Mouse (Mus musculus) embryonic fibroblast, embryonic 13.5 days (primary cell): Measurements from ENCODE around the gene Srp54c. TPM values are rescaled to one million over a fixed set of nuclear protein-coding genes. Genes with fewer than 3 reads are reported as not detected.

Source experiments
- H3K27ac ChIP-seq: 2 replicates; pipeline ENCODE4 v1.5.1; 2012; ENCODE audit warnings: low read length, control low read depth, inconsistent platforms; ENCODE audit not compliant: insufficient read depth
- H3K4me1 ChIP-seq: 2 replicates; pipeline ENCODE4 v1.6.1; 2011; ENCODE audit warnings: low read length; ENCODE audit not compliant: control insufficient read depth, insufficient read depth
- H3K4me3 ChIP-seq: 2 replicates; pipeline ENCODE4 v1.5.1; 2011; ENCODE audit warnings: mild to moderate bottlenecking, control low read depth, low read length; ENCODE audit not compliant: insufficient read depth
- CTCF ChIP-seq: IDR thresholded peaks from 2 replicates; pipeline ENCODE4 v1.5.1; 2011; ENCODE audit warnings: mild to moderate bottlenecking, control low read depth, low read length, moderate library complexity, borderline replicate concordance; ENCODE audit not compliant: insufficient read depth
- POLR2A ChIP-seq: IDR thresholded peaks from 2 replicates; pipeline ENCODE4 v1.6.1; 2011; ENCODE audit warnings: low read depth, mild to moderate bottlenecking, control low read depth, low read length, moderate library complexity
- polyA plus RNA-seq: library from polyadenylated mRNA; stranded (reverse); fragments of >200 nt; gene quantifications from 2 replicates; pipeline ENCODE4 v1.2.4, GENCODE M21; 2011; ENCODE audit warnings: low read depth; ENCODE audit not compliant: missing spikeins, insufficient read length

Gene Srp54c
- polyA plus RNA-seq, 1 experiment: 143 TPM

DNA sequence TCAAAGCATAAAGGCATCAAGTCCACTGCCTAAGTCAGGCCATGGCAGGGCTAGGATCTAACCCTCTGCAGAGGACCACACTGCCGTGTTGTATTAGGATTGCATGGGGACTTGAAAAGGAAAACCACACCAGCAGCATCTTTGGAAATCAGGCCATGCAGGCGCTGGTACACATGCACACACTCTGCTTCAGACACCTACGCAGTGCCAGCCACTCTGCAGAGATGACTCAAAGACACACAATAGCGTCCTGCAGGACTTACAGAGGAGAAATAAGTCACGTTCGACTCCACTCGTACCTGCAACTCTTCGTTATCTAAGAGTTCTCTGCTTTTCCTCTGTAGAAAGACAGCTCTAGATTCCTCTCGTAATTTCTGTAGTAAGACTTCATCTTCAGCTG is 68.1 kb downstream of the Srp54c start:
- H3K27ac ChIP-seq: no peak overlapping the region
- no peak overlapping the region for H3K4me3 ChIP-seq
- TF ChIP-seq CTCF: no peak
- no peak for TF ChIP-seq POLR2A
- peaks cover 6% of the 10 kb centered on the region; the same call in 1 of the 2 replicates for H3K4me1 ChIP-seq

DNA sequence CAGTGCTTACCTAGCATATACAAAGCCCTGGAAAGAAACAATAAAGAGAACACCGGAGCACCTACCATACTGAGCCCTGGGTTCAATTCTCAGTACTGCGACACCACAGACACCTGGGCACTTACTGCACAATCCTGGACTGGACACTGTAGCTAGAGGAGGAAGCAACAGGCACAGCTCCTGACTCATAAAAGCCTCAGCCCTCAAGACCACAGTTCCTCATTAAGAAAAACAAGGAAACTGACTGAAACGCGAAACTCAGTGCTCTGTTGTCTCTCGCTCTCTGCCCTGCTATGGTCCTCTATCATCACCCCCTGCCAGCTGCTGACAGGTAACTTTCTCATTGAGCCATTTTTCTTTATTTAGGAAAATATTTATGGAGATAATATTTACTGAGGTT is 69.4 kb downstream of the Srp54c start, which contains the start of gene 1110008L16Rik:
1110008L16Rik (plus strand) TSS at position 242 of the 400 bp plus-strand sequence.
- TF ChIP-seq CTCF: no peak
- no peak for TF ChIP-seq POLR2A
- Histone ChIP-seq H3K4me1 (peaks cover 6% of the 10 kb centered on the region; the same call in 1 of the 2 replicates), H3K4me3 (no peak within 1 kb of the TSS), H3K27ac (no peak within 1 kb of the TSS)

DNA sequence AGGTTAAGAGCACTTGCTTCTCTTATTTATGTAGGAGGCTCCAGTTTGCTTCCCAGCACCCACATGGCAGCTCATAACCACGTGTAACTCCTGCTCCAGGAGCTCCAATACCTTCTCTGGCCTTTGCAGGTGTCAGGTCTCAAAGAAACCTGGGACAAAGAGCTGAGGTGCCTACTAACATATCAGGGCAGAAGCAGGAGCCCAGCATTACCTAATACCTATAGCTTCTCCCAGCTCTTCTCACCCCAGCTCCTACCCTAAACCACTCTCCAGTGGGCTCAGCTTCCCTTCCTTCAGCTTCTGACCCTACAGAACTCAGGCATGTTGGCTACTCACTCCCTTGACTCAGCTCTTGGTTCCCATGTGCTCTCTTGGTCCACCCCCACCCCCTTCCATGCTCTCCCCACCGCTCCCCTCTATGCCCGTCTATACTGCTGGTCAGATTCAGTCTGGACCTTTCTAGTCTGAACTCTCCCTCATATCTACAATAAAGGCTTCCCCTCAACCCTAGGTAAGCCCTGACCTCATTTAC is 70.9 kb downstream of the Srp54c start:
- H3K4me3 ChIP-seq: peak overlapping the region; percentile 90; the same call in 1 of the 2 replicates
- H3K4me1 ChIP-seq: peaks cover 6% of the 10 kb centered on the region; the same call in 1 of the 2 replicates
- H3K27ac ChIP-seq: no peak overlapping the region
- TF ChIP-seq CTCF: no peak
- TF ChIP-seq POLR2A: no peak

DNA sequence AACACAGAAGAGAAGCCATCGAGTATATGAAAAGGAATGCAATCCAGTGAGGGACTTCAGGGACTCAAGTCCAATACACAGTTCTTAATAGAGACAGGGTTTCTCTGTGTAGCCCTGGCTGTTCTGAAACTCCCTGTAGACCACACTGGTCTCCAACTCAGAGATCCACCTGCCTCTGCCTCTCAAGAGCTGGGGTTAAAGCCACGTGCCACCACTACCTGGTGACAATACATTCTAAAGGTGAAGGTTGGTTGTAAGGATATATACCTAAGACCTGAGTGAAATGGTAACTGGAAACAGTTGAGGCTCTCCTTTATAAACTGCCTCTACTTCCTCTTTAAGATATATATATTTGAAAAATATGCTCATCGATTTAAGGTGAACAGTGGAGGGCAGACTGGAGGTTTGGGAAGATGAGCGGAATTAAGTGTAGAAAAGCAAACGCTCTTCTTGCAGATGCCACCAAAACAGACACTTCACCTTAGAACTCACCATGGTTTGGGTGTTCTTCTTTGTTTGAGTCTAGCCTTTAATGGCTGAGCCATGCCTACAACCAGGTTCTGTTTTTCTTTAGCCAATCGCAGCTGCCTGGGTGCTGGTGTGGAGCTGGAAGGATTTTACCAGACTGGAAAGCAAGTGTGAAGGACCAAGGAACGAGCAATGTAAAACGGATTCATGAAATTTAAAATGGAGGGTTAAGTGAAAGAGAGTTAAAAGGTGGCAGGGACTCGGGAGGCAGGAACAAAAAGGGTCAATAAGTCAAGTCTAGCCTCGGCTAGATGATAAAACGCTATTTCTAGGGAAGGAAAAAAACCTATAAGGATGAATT is 71.7 kb downstream of the Srp54c start:
- TF ChIP-seq CTCF (no peak), POLR2A (no peak)
- Histone ChIP-seq H3K27ac (peak overlapping the region; percentile 98), H3K4me3 (peak overlapping the region; percentile 90)

DNA sequence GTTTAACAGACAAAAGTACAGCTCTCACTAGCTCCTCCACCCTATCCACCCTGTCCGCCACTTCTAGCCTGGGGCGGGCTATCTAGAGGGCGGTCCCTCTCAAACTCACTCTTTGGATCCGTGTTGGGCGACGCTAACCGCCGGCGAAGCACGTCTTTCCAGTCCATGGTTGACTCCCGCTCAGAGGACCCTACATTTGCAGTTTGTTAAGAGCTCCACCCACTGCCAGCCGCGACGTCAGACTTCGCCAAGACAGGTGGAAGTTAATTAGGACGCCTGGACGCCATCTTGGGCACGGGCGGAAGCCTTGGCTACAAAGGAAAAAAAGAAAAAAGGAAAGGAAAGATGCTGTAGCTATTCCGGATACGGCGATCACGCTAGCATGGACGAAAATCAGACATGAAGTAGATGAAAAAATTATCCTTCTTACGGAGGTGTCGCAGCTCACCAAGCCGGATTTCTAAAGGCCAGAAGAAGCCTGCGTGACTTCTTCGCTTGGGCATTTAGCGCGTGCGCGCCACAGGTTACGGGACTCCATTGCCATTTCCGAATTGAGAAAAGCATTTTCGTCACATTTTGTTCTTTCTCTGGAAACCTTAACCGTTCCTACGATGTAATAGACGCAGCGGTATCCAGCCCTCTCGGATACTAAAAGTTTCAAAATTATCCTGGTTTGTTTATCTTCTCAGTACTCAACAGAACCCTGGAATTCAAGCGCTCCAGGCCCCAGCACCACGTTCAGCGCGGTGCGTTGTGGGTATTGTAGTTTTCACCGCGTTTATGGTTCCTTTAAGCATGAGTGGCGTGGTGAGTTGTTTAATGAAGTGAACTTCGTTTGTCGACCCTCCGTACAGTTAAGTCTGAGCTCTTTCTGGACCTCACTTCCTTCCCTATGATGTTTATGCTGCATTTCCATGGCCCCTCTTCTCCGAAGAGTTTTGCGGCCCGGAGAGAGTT is 72.8 kb downstream of the Srp54c start, which contains the start of gene Ppp2r3c:
Ppp2r3c (minus strand) TSS at position 514 of the 957 bp plus-strand sequence.
- Histone ChIP-seq H3K4me3 (peak within 1 kb of the TSS; percentile 90), H3K4me1 (peaks cover 6% of the 10 kb centered on the region; the same call in 1 of the 2 replicates), H3K27ac (peak within 1 kb of the TSS; percentile 98)
- peak; percentile 80 for TF ChIP-seq POLR2A
- TF ChIP-seq CTCF: no peak

More for the DNA sequence above, 71.7 kb downstream of the Srp54c start:
- peaks cover 6% of the 10 kb centered on the region; the same call in 1 of the 2 replicates for H3K4me1 ChIP-seq

DNA sequence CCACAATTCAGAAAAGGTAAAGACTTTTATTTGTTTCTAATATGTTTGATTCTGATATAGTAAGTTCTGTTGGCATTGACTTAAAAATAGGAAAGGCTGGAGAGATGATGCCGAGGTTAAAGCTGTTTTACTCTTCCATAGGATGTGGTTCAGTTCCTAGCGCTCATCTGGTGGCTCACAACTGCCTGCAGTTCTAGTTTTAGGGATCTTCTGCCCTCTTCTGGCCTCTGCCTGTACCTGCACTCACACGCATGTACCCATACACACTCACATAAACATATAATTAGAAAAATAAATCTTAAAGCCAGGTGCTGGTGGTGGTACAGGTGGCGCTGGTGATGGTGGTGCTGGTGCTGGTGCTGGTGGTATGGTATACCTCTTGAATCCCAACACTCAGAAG is 76.4 kb downstream of the Srp54c start:
- no peak overlapping the region for H3K27ac ChIP-seq
- TF ChIP-seq POLR2A (no peak), CTCF (no peak)
- H3K4me3 ChIP-seq: no peak overlapping the region
- peaks cover 2% of the 10 kb centered on the region; the same call in 1 of the 2 replicates for H3K4me1 ChIP-seq

DNA sequence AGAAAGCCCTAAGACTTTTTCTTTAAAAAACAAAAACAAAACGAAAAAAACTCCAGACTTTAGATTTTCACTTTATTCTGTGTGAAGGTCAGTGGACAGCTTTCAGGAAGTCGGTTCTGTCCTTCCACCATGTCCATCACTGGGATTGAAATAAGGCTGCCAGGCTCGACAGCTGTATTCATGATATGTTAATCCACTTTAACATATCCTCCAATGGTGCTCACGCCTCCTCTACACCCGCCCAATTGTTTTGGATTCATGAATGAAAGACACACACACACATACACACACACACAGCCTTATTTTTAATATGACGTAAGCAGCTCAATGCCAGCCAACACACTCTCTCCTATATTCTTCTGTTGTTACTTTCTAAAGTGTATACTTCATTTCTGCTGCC is 77.6 kb downstream of the Srp54c start:
- Histone ChIP-seq H3K4me1 (no peaks in the 10 kb centered on the region), H3K4me3 (no peak overlapping the region), H3K27ac (no peak overlapping the region)
- TF ChIP-seq CTCF: no peak
- TF ChIP-seq POLR2A: no peak

DNA sequence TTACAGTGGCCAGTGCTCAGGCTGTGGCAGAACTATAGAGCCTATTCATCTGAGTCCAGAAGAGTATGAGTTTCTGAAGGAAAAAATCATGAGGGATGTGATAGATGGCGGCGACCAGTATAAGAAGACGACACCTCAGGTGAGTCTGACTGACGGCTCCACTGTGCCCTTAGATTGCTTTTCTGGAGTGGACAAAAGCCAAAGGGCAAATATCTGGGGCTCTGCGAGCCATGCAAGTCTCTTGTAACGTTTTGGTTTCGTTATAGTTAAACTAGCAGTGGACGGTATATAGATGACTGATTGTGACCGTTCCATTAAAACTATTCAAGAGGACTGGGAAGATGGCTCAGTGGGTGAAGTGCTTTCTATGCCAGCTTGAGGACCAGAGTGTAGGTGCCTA is 78.8 kb downstream of the Srp54c start:
- Histone ChIP-seq H3K27ac (no peak overlapping the region), H3K4me1 (no peaks in the 10 kb centered on the region), H3K4me3 (no peak overlapping the region)
- TF ChIP-seq CTCF (no peak), POLR2A (no peak)

DNA sequence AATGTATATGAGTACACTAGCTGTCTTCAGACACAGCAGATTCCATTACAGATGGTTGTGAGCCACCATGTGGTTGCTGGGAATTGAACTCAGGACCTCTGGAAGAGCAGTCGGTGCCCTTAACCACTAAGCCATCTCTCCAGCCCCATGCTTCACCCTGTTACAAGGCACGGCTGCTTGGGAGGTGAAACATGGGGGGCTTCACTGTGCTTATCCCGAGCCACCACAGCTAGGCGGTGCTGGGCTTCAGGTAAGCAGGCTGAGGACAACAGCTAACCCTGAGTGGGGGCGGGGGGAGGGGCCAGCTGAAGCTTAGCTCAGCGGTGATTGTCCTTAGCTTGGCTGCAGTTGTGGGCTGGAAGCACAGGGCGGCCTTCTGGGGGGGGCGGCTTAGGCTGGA is 79.5 kb downstream of the Srp54c start:
- TF ChIP-seq CTCF (no peak), POLR2A (no peak)
- H3K4me1 ChIP-seq: no peaks in the 10 kb centered on the region
- H3K27ac ChIP-seq: no peak overlapping the region
- no peak overlapping the region for H3K4me3 ChIP-seq
